Mouse (Mus musculus): ENCODE measurements at regions not wholly inside any gene's neighbourhood (a gene's known extent, or its start where the extent isn't known, plus 50 kb on each side); places are given as distances from the start of the nearest gene placed in this dataset.
"Not testable (repeated sequence)": the region's sequence is repeated elsewhere in the genome, so short reads cannot be mapped to it uniquely, and the experiment has no call there.

DNA sequence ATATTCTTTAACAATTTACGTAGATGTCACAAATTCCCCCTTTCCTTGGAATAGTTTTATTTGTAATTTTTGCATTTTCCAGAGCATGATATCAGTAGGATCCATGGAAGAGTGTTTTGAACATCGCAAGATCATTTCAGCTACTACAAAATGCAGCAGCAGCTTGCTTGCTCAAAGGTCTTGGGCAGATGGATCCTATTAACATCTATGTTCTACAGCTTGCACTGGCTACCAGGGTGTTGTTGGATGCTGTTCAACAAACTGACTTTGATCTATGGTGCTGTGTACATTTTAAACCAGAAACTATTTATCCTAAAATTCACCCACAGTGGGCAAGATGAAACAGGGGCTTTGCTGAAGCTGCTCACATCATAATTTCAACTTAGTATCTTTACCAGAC lies 448.5 kb upstream of the Hsf2 start:
- no peak for DNase-seq (ENCODE audit: low spot score)
- no peak overlapping the region for H3K27ac ChIP-seq (replicated peaks)
- H3K27me3 ChIP-seq (ENCODE audit: low read depth, poor library complexity, severe bottlenecking) = no peaks in the 10 kb centered on the region
- H3K4me3 ChIP-seq = no peak overlapping the region
- 84% methylated on average over 2 of the region's 2 CpGs for WGBS
- no peaks in the 10 kb centered on the region for H3K36me3 ChIP-seq
- no peaks in the 10 kb centered on the region for H3K9me3 ChIP-seq (replicated peaks)
- no peaks in the 10 kb centered on the region for H3K4me1 ChIP-seq

GRCm38 (mm10) chr10:57040201-57040600 lies 446.0 kb upstream of the Hsf2 start:
- Histone ChIP-seq H3K4me1 (no peaks in the 10 kb centered on the region), H3K27ac (replicated peaks) (no peak overlapping the region), H3K36me3 (no peaks in the 10 kb centered on the region), H3K27me3 (ENCODE audit: low read depth, poor library complexity, severe bottlenecking) (no peaks in the 10 kb centered on the region), H3K9me3 (replicated peaks) (no peaks in the 10 kb centered on the region), H3K4me3 (no peak overlapping the region)
- WGBS = 68% methylated on average over 5 of the region's 5 CpGs
- no peak for DNase-seq (ENCODE audit: low spot score)

DNA sequence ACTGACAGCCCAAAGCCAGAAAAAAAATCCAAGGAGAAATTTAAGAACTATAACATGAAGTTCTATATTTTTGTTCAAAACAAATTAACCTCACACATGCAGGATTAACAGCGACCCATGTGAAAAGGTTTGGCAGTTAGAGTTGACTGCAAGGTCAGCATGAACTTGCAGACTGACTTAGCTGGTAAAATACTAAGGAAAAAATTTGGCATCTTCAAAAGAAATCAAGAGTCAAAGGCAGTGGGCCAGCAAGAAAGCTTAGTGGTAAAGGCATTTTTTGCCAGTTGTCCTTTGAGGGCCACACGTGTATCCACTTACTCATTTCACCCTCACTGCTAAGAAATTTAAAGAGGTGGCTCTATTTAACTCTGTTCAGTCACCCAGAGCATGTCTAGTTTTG lies 440.2 kb upstream of the Hsf2 start:
- DNase-seq (ENCODE audit: low spot score) = no peak
- 81% methylated on average over 2 of the region's 2 CpGs for WGBS
- Histone ChIP-seq H3K36me3 (no peaks in the 10 kb centered on the region), H3K9me3 (replicated peaks) (no peaks in the 10 kb centered on the region), H3K27ac (replicated peaks) (no peak overlapping the region), H3K4me1 (no peaks in the 10 kb centered on the region), H3K4me3 (no peak overlapping the region), H3K27me3 (ENCODE audit: low read depth, poor library complexity, severe bottlenecking) (no peaks in the 10 kb centered on the region)

DNA sequence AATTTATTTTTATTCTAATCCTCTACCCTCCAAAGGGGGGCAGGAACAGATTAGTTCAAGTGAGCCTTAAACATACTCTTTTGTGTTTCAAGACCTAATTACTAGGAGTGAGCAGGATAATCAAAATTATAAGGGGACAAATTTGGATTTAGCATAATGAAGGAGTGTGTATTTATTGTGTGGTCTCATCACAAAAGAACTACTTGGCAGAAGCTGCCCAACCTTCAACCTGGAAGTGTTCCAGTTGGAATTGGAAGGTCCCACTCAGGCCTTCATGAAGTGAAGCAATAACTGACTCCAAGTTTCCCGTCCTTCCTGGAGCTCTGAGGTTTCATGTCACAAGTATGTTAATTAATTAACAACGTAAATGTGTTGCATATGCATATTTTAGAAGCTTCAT lies 439.3 kb upstream of the Hsf2 start:
- no peaks in the 10 kb centered on the region for H3K27me3 ChIP-seq (ENCODE audit: low read depth, poor library complexity, severe bottlenecking)
- no peaks in the 10 kb centered on the region for H3K9me3 ChIP-seq (replicated peaks)
- WGBS = 84% methylated on average over 2 of the region's 2 CpGs
- no peaks in the 10 kb centered on the region for H3K36me3 ChIP-seq
- H3K27ac ChIP-seq (replicated peaks) = no peak overlapping the region
- no peak for DNase-seq (ENCODE audit: low spot score)
- H3K4me1 ChIP-seq = no peaks in the 10 kb centered on the region
- no peak overlapping the region for H3K4me3 ChIP-seq

- no peak for DNase-seq (ENCODE audit: low spot score)
- H3K27me3 ChIP-seq (ENCODE audit: low read depth, poor library complexity, severe bottlenecking) = no peaks in the 10 kb centered on the region
- H3K9me3 ChIP-seq (replicated peaks) = no peaks in the 10 kb centered on the region
- H3K4me3 ChIP-seq = no peak overlapping the region
- H3K4me1 ChIP-seq = no peaks in the 10 kb centered on the region
- H3K27ac ChIP-seq (replicated peaks) = no peak overlapping the region
- H3K36me3 ChIP-seq = no peaks in the 10 kb centered on the region
Measured at GRCm38 (mm10) chr10:57047719-57048118, 438.5 kb upstream of the Hsf2 start.

DNA sequence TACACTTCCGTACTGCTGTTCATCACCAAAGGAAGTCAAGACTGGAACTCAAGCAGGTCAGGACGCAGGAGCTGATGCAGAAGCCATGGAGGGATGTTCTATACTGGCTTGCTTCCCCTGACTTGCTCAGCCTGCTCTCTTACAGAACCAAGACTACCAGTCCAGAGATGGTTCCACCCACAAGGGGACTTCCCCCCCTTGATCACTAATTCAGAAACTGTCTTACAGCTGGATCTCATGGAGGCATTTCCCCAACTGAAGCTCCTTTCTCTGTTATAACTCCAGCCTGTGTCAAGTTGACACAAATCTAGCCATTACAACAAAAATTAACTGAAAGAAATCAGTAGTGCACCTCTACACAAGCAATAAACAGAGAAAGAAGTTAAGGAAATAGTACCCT lies 432.8 kb upstream of the Hsf2 start:
- H3K4me1 ChIP-seq; H3K36me3 ChIP-seq; H3K27ac ChIP-seq (replicated peaks); H3K9me3 ChIP-seq (replicated peaks); H3K27me3 ChIP-seq (ENCODE audit: low read depth, poor library complexity, severe bottlenecking); H3K4me3 ChIP-seq; DNase-seq (ENCODE audit: low spot score): not testable (repeated sequence)
- WGBS = 90% methylated on average over 2 of the region's 2 CpGs

DNA sequence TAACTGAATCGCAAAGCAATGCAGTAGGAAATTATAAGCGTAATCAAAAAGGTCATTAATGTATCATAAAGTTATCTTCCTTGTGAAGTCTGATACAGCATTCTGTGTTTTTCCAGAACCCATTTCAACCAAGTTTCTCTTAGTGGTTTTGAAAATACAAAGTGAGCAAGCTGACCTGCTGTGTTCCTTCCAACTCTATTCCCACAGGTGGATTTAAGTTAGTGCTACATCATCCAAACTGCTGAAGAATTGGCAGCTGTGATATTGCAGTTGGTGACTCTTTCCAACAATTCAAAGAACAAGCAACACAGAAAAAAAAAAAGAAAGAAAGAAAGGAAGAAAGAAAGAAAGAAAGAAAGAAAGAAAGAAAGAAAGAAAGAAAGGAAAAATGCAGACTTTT lies 396.1 kb upstream of the Hsf2 start:
- Histone ChIP-seq H3K36me3 (no peaks in the 10 kb centered on the region), H3K27me3 (ENCODE audit: low read depth, poor library complexity, severe bottlenecking) (no peaks in the 10 kb centered on the region), H3K9me3 (replicated peaks) (no peaks in the 10 kb centered on the region), H3K27ac (replicated peaks) (no peak overlapping the region), H3K4me3 (no peak overlapping the region), H3K4me1 (no peaks in the 10 kb centered on the region)
- DNase-seq (ENCODE audit: low spot score) = no peak
- WGBS = 97% methylated on average over 2 of the region's 2 CpGs

- Histone ChIP-seq H3K9me3 (replicated peaks) (no peaks in the 10 kb centered on the region), H3K4me3 (no peak overlapping the region), H3K4me1 (no peaks in the 10 kb centered on the region), H3K36me3 (no peaks in the 10 kb centered on the region), H3K27me3 (ENCODE audit: low read depth, poor library complexity, severe bottlenecking) (no peaks in the 10 kb centered on the region), H3K27ac (replicated peaks) (no peak overlapping the region)
- 80% methylated on average over 3 of the region's 3 CpGs for WGBS
- no peak for DNase-seq (ENCODE audit: low spot score)
Measured at GRCm38 (mm10) chr10:57095920-57096319, 390.3 kb upstream of the Hsf2 start.

- 94% methylated on average over 2 of the region's 2 CpGs for WGBS
- Histone ChIP-seq H3K4me1 (no peaks in the 10 kb centered on the region), H3K9me3 (replicated peaks) (no peaks in the 10 kb centered on the region), H3K4me3 (no peak overlapping the region), H3K36me3 (no peaks in the 10 kb centered on the region), H3K27ac (replicated peaks) (no peak overlapping the region), H3K27me3 (ENCODE audit: low read depth, poor library complexity, severe bottlenecking) (no peaks in the 10 kb centered on the region)
- no peak for DNase-seq (ENCODE audit: low spot score)
Measured at GRCm38 (mm10) chr10:57113359-57113758, 372.8 kb upstream of the Hsf2 start.

- Histone ChIP-seq H3K36me3 (no peaks in the 10 kb centered on the region), H3K9me3 (replicated peaks) (no peaks in the 10 kb centered on the region), H3K27ac (replicated peaks) (no peak overlapping the region), H3K4me3 (no peak overlapping the region), H3K4me1 (no peaks in the 10 kb centered on the region), H3K27me3 (ENCODE audit: low read depth, poor library complexity, severe bottlenecking) (no peaks in the 10 kb centered on the region)
- 90% methylated on average over 8 of the region's 8 CpGs for WGBS
- DNase-seq (ENCODE audit: low spot score) = no peak
Measured at GRCm38 (mm10) chr10:57114696-57115271, 371.4 kb upstream of the Hsf2 start.

DNA sequence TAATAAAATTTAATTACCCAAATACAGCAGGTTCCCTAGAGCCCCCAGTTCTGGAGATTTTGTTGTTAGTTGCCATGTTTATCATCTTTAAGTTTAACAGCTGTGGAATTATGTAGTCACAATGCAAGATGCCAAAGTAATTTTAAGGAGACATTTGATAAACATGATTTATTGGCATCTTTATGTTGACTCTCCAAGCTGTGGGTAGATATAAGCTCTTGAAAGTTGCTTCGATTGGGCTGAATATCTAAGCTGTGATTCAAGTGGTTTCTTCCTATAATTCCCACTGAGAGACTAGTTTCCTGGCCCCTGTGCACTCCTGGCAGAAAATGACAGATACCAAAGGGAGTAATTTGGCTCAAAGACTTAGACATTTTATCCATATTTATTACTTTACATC lies 364.7 kb upstream of the Hsf2 start:
- Histone ChIP-seq H3K27ac (replicated peaks) (no peak overlapping the region), H3K4me3 (no peak overlapping the region), H3K4me1 (no peaks in the 10 kb centered on the region), H3K9me3 (replicated peaks) (no peaks in the 10 kb centered on the region), H3K27me3 (ENCODE audit: low read depth, poor library complexity, severe bottlenecking) (no peaks in the 10 kb centered on the region), H3K36me3 (no peaks in the 10 kb centered on the region)
- WGBS = 85% methylated on average over 1 of the region's 1 CpGs
- no peak for DNase-seq (ENCODE audit: low spot score)

GRCm38 (mm10) chr10:57127185-57127584 lies 359.0 kb upstream of the Hsf2 start:
- Histone ChIP-seq H3K4me1 (no peaks in the 10 kb centered on the region), H3K27ac (replicated peaks) (no peak overlapping the region), H3K4me3 (no peak overlapping the region), H3K36me3 (no peaks in the 10 kb centered on the region), H3K27me3 (ENCODE audit: low read depth, poor library complexity, severe bottlenecking) (no peaks in the 10 kb centered on the region), H3K9me3 (replicated peaks) (no peaks in the 10 kb centered on the region)
- DNase-seq (ENCODE audit: low spot score) = no peak
- 84% methylated on average over 3 of the region's 3 CpGs for WGBS

DNA sequence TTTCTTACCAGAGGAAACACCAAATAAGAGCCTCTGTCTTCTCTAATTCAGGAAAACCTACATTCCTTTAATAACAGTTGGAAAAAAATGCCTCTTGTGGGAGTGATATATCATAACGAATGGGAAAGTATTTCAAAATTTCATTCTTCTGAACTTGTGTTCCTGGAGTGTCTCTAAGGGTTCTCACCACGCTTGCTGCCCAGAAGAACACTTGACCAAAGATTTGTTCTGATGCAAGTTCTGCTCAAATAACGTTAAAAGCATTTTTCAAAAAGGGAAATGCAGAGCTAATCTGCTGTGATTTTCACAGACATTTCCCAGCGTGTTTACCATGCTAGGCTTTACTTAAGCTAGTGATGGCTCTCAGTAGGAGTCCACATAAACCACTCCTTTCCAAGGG lies 329.8 kb upstream of the Hsf2 start:
- no peak for DNase-seq (ENCODE audit: low spot score)
- WGBS = 81% methylated on average over 4 of the region's 4 CpGs
- H3K4me1 ChIP-seq = no peaks in the 10 kb centered on the region

DNA sequence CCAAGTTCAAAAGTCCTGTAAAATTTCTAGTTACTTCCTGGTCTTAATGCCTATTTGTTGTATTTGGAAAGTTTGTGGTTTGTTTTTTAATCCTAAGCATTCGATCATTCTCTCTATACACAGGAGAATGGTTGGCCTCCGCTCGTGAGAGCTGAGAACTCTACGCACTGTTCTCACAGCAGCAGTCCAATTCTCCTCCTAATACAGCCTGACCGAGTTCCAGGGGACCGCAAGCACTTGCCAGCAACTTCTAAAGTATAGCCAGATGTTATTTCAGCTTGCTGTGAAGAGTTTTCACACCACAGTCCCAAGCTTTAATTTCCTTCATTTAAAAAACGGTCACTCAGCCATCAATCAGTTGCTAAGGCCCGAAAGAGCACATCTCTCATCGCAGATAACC lies 329.3 kb upstream of the Hsf2 start:
- Histone ChIP-seq H3K4me1 (no peaks in the 10 kb centered on the region), H3K27ac (replicated peaks) (no peak overlapping the region), H3K27me3 (ENCODE audit: low read depth, poor library complexity, severe bottlenecking) (no peaks in the 10 kb centered on the region), H3K4me3 (no peak overlapping the region), H3K36me3 (no peaks in the 10 kb centered on the region), H3K9me3 (replicated peaks) (no peaks in the 10 kb centered on the region)
- DNase-seq (ENCODE audit: low spot score) = no peak
- 81% methylated on average over 9 of the region's 9 CpGs for WGBS

More for the DNA sequence above, 329.8 kb upstream of the Hsf2 start:
- no peak overlapping the region for H3K4me3 ChIP-seq
- no peaks in the 10 kb centered on the region for H3K27me3 ChIP-seq (ENCODE audit: low read depth, poor library complexity, severe bottlenecking)
- no peaks in the 10 kb centered on the region for H3K36me3 ChIP-seq
- no peaks in the 10 kb centered on the region for H3K9me3 ChIP-seq (replicated peaks)
- H3K27ac ChIP-seq (replicated peaks) = no peak overlapping the region
